Mouse (Mus musculus): Measurements from ENCODE around the gene Tmem59l. TPM values are rescaled to one million over a fixed set of nuclear protein-coding genes. Genes with fewer than 3 reads are reported as not detected.

The Tmem59l gene
- total RNA-seq, 2 experiments from 2014 or later: not detected

Other genes with a start within 250 kb of the Tmem59l start
- gene Homer3, start 204.5 kb downstream of the Tmem59l start, total RNA-seq (2021): 1 to 10 TPM; 2.9 to 3.8 TPM
- gene Ddx49, start 184.9 kb downstream of the Tmem59l start, total RNA-seq (2021): 10 to 100 TPM; 27.4 to 28.6 TPM
- gene Cope, start 184.8 kb downstream of the Tmem59l start, total RNA-seq (2021): 100 to 1,000 TPM; 133 to 135 TPM
- gene Cers1, start 171.6 kb downstream of the Tmem59l start, total RNA-seq (2021): 10 to 100 TPM; 13.4 to 15.9 TPM
- gene Gdf1, start 157.5 kb downstream of the Tmem59l start, total RNA-seq (2021): 1 to 10 TPM; 1.9 to 2.1 TPM
- gene Upf1, start 134.1 kb downstream of the Tmem59l start, total RNA-seq (2021): 10 to 100 TPM; 29.8 to 31.1 TPM
- 10 to 100 TPM in 1 of 2 experiments, 1 to 10 TPM in 1; 6.9 to 14.9 TPM for gene Comp, start 113.8 kb downstream of the Tmem59l start, total RNA-seq (2021)
- gene Crtc1, start 47.8 kb downstream of the Tmem59l start, total RNA-seq (2021): 1 to 10 TPM; 7.7 to 8.4 TPM
- 1 to 10 TPM; 7.7 to 8.3 TPM for gene Klhl26, start 10.4 kb downstream of the Tmem59l start, total RNA-seq (2021)
- gene Crlf1, start 5.8 kb upstream of the Tmem59l start, total RNA-seq (2021): 1 to 10 TPM; 2.8 to 2.9 TPM
- 100 to 1,000 TPM; 170 TPM for gene Rex1bd, start 19.4 kb upstream of the Tmem59l start, total RNA-seq (2021)
- 100 to 1,000 TPM; 841 to 913 TPM for gene Uba52, start 23.4 kb upstream of the Tmem59l start, total RNA-seq (2021)
- gene Fkbp8, start 40.4 kb upstream of the Tmem59l start, total RNA-seq (2021): 100 to 1,000 TPM; 103 to 105 TPM
- 10 to 100 TPM; 76.3 to 80.6 TPM for gene Kxd1, start 40.6 kb upstream of the Tmem59l start, total RNA-seq (2021)
- gene Ell, start 52.1 kb upstream of the Tmem59l start, total RNA-seq (2021): 10 to 100 TPM; 12.5 to 21.8 TPM
- 1 to 10 TPM; 2.6 to 3.2 TPM for gene Isyna1, start 107.0 kb upstream of the Tmem59l start, total RNA-seq (2021)
- 10 to 100 TPM; 11.6 to 19.4 TPM for gene Ssbp4, start 121.5 kb upstream of the Tmem59l start, total RNA-seq (2021)
- under 1 TPM; 0.23 to 0.64 TPM for gene Lrrc25, start 128.8 kb upstream of the Tmem59l start, total RNA-seq (2021)
- gene Gdf15, start 145.1 kb upstream of the Tmem59l start, total RNA-seq (2021): under 1 TPM; 0.16 to 0.21 TPM
- gene Pgpep1, start 173.0 kb upstream of the Tmem59l start, total RNA-seq (2021): 10 to 100 TPM; 11.9 to 13.7 TPM
- 10 to 100 TPM; 65.4 to 70.3 TPM for gene Lsm4, start 185.9 kb upstream of the Tmem59l start, total RNA-seq (2021)
- gene Jund, start 211.6 kb upstream of the Tmem59l start, total RNA-seq (2021): 10 to 100 TPM; 41.6 to 68.4 TPM
- gene Iqcn, start 216.1 kb upstream of the Tmem59l start, total RNA-seq (2021): not detected
- not detected for gene Gm3336, start 231.2 kb upstream of the Tmem59l start, total RNA-seq (2021)
- gene Pde4c, start 236.4 kb upstream of the Tmem59l start, total RNA-seq (2021): 1 to 10 TPM; 1.3 to 1.6 TPM